ENCODE assay signal across 14 mouse cellular contexts in the genomic region with DNA sequence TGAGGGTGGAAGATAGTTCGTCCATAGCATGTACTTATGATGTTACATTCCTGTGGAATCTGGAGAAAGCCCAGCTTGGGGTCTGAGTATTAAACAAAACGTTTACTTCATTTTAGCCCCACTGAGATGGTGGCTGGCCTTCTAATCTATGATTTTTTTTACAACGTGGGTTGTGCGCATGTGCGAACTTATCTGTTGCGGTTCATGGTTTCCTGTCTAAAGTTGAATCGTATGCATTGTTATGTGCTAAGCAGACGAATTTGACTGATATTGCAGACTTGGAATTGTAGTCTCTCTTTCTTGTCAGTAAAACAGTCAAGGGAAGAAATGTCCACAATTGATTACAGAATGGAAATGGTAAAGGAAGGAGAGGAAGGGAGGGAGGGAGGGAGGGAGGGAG. TPM values are rescaled to one million over a fixed set of nuclear protein-coding genes. Genes with fewer than 3 reads are reported as not detected.
DNase-seq lines count a peak whose midpoint lies in the region; ATAC-seq and TF ChIP-seq lines count a peak whose summit lies in the region.
"Had no signal": no experiment of that assay in that cellular context is flagged by ENCODE, and none has a peak within 500 bp of the region (broad histone marks: within the 10 kb centered on the region; RNA-seq: fewer than 3 reads in every experiment).

No protein-coding gene starts in this region.

- no peak overlapping the region for H3K27ac ChIP-seq in midbrain, embryonic 11.5 days (ENCODE audit: low read depth, low read length)
- H3K27ac ChIP-seq in midbrain, postnatal 0 days (ENCODE audit: low read depth, low read length), result no peak overlapping the region
- H3K27ac ChIP-seq in liver, postnatal 0 days (ENCODE audit: low read depth), result peak overlapping the region; percentile 16; the same call in 1 of the 2 replicates
- H3K27ac ChIP-seq in hindbrain, embryonic 16.5 days (ENCODE audit: low read depth, low read length), result no peak overlapping the region
- H3K27ac ChIP-seq: left cerebral cortex, adult 2 months; limb, embryonic 15.5 days; macrophage had no signal

- H3K9ac ChIP-seq in midbrain, embryonic 11.5 days (ENCODE audit: low read length), result no peak overlapping the region
- no peak overlapping the region for H3K9ac ChIP-seq in midbrain, postnatal 0 days (replicated peaks; ENCODE audit: low read length, poor library complexity, severe bottlenecking)
- no peak overlapping the region for H3K9ac ChIP-seq in liver, postnatal 0 days (replicated peaks)
- H3K9ac ChIP-seq in hindbrain, embryonic 16.5 days (ENCODE audit: low read depth, low read length), result no peak overlapping the region
- H3K9ac ChIP-seq: forebrain, postnatal 0 days; limb, embryonic 15.5 days had no signal

- no peaks in the 10 kb centered on the region for H3K27me3 ChIP-seq in midbrain, embryonic 11.5 days (ENCODE audit: control insufficient read depth, insufficient read depth, low read length)
- no peaks in the 10 kb centered on the region for H3K27me3 ChIP-seq in midbrain, postnatal 0 days (ENCODE audit: insufficient read depth, low read length)
- H3K27me3 ChIP-seq in liver, postnatal 0 days (ENCODE audit: insufficient read depth, low read length), result no peaks in the 10 kb centered on the region
- no peaks in the 10 kb centered on the region for H3K27me3 ChIP-seq in hindbrain, embryonic 16.5 days (replicated peaks; ENCODE audit: control insufficient read depth, insufficient read depth, low read length)
- H3K27me3 ChIP-seq: limb, embryonic 15.5 days had no signal

- no peak overlapping the region for H3K4me3 ChIP-seq in midbrain, embryonic 11.5 days (ENCODE audit: low read depth, low read length)
- no peak overlapping the region for H3K4me3 ChIP-seq in midbrain, postnatal 0 days (ENCODE audit: low read depth, low read length)
- no peak overlapping the region for H3K4me3 ChIP-seq in liver, postnatal 0 days (ENCODE audit: low read depth, low read length)
- no peak overlapping the region for H3K4me3 ChIP-seq in hindbrain, embryonic 16.5 days (ENCODE audit: low read length)
- H3K4me3 ChIP-seq: left cerebral cortex, adult 2 months; limb, embryonic 15.5 days had no signal

- H3K36me3 ChIP-seq in midbrain, embryonic 11.5 days (ENCODE audit: control insufficient read depth, insufficient read depth, low read length), result no peaks in the 10 kb centered on the region
- peaks cover 20% of the 10 kb centered on the region for H3K36me3 ChIP-seq in midbrain, postnatal 0 days (ENCODE audit: insufficient read depth, low read length)
- no peaks in the 10 kb centered on the region for H3K36me3 ChIP-seq in liver, postnatal 0 days (replicated peaks; ENCODE audit: insufficient read depth, low read length)
- peaks cover 3% of the 10 kb centered on the region; the same call in 1 of the 2 replicates for H3K36me3 ChIP-seq in hindbrain, embryonic 16.5 days (ENCODE audit: control insufficient read depth, insufficient read depth, low read length)

- DNase-seq in midbrain, embryonic 11.5 days (ENCODE audit: low spot score, missing footprints), result peak; percentile 44
- no peak for DNase-seq in midbrain, postnatal 0 days (ENCODE audit: low spot score)
- DNase-seq in liver, postnatal 0 days, result no peak
- DNase-seq in thymus, postnatal 4 days, result peak; percentile 30
- DNase-seq in spleen, adult 12 weeks (ENCODE audit: low spot score), result no peak
- DNase-seq: cerebellum, adult 9-11 months; forebrain, postnatal 0 days; kidney, postnatal 10 days had no signal

- no peak overlapping the region for H3K4me2 ChIP-seq in midbrain, embryonic 11.5 days
- H3K4me2 ChIP-seq in midbrain, postnatal 0 days (ENCODE audit: low read depth, low read length, poor library complexity, severe bottlenecking), result no peak overlapping the region
- H3K4me2 ChIP-seq in liver, postnatal 0 days (ENCODE audit: low read depth, low read length), result 0 out of 2 replicates have a peak overlapping the region, but pooled peaks have one; percentile 13
- H3K4me2 ChIP-seq in hindbrain, embryonic 16.5 days (ENCODE audit: low read length), result no peak overlapping the region
- H3K4me2 ChIP-seq: limb, embryonic 15.5 days had no signal

- WGBS in midbrain, embryonic 11.5 days, result 87% methylated on average over 8 of the region's 8 CpGs
- 92% methylated on average over 8 of the region's 8 CpGs for WGBS in midbrain, postnatal 0 days
- 47% methylated on average over 8 of the region's 8 CpGs for WGBS in liver, postnatal 0 days (ENCODE audit: insufficient replicate concordance)
- WGBS in hindbrain, embryonic 16.5 days, result 87% methylated on average over 8 of the region's 8 CpGs

- H3K9me3 ChIP-seq in midbrain, embryonic 11.5 days (ENCODE audit: control insufficient read depth, low read length), result no peaks in the 10 kb centered on the region
- no peaks in the 10 kb centered on the region for H3K9me3 ChIP-seq in midbrain, postnatal 0 days (ENCODE audit: low read length)
- no peaks in the 10 kb centered on the region for H3K9me3 ChIP-seq in liver, postnatal 0 days (ENCODE audit: low read length)
- no peaks in the 10 kb centered on the region for H3K9me3 ChIP-seq in hindbrain, embryonic 16.5 days (ENCODE audit: control insufficient read depth, low read length)
- H3K9me3 ChIP-seq: limb, embryonic 15.5 days had no signal

- no peak for TF ChIP-seq CTCF in midbrain, postnatal 0 days (IDR thresholded peaks at IDR 0.05)
- TF ChIP-seq CTCF in liver, postnatal 0 days (IDR thresholded peaks at IDR 0.05; ENCODE audit: low read depth), result no peak

- no peak for ATAC-seq in midbrain, embryonic 11.5 days (ENCODE audit: low FRiP score)
- ATAC-seq in midbrain, postnatal 0 days (ENCODE audit: low FRiP score), result no peak
- peak; percentile 55 for ATAC-seq in common myeloid progenitor, adult 5-6 weeks (replicated peaks; ENCODE audit: low read depth, poor library complexity, severe bottlenecking)
- peak; percentile 57 for ATAC-seq in liver, postnatal 0 days
- no peak for ATAC-seq in hindbrain, embryonic 16.5 days
- no peak for ATAC-seq in frontal cortex, adult (ENCODE audit: low TSS enrichment)
- ATAC-seq: forebrain, postnatal 0 days had no signal

- no peaks in the 10 kb centered on the region for H3K4me1 ChIP-seq in midbrain, embryonic 11.5 days (ENCODE audit: control insufficient read depth, insufficient read depth, low read length)
- no peaks in the 10 kb centered on the region for H3K4me1 ChIP-seq in midbrain, postnatal 0 days (ENCODE audit: insufficient read depth, low read length)
- H3K4me1 ChIP-seq in liver, postnatal 0 days (ENCODE audit: insufficient read depth), result peaks cover 2% of the 10 kb centered on the region; the same call in 1 of the 2 replicates
- H3K4me1 ChIP-seq in hindbrain, embryonic 16.5 days (ENCODE audit: control insufficient read depth, insufficient read depth, low read depth, low read length), result no peaks in the 10 kb centered on the region
- H3K4me1 ChIP-seq: limb, embryonic 15.5 days had no signal

- TF ChIP-seq EP300 in liver, postnatal 0 days (IDR thresholded peaks at IDR 0.05; ENCODE audit: low read depth), result peak; percentile 34; the same call in 1 of the 2 replicates

RNA-seq across cellular contexts. Expression of gene Gfpt2, which starts 17.9 kb away (rescaled TPM):
- polyA plus RNA-seq in midbrain, embryonic 11.5 days (2014; fragmentation: Nextera tagmentation; extraction: Ambion mirVana), result 8.7 and 9.9 TPM in 2 replicates
- 3.1 and 6.0 TPM in 2 replicates for total RNA-seq in midbrain, postnatal 0 days (2014; rRNA removed)
- 3.9 and 4.3 TPM in 2 replicates for polyA plus RNA-seq in midbrain, postnatal 0 days (2015; fragmentation: Nextera tagmentation; extraction: Ambion mirVana)
- total RNA-seq in common myeloid progenitor, adult 5-6 weeks (2017), result 0.97 and 2.5 TPM in 2 replicates
- polyA plus RNA-seq in liver, postnatal 0 days (2015; fragmentation: Nextera tagmentation; extraction: Ambion mirVana), result 0.65 and 0.81 TPM in 2 replicates
- 6.3 and 7.2 TPM in 2 replicates for polyA plus RNA-seq in hindbrain, embryonic 16.5 days (2015; fragmentation: Nextera tagmentation; extraction: Ambion mirVana)
- polyA plus RNA-seq: macrophage had no signal

RNA-seq across cellular contexts. Expression of gene Mapk9, which starts 34.7 kb away (rescaled TPM):
- 41.2 and 44.1 TPM in 2 replicates for polyA plus RNA-seq in midbrain, embryonic 11.5 days (2014; fragmentation: Nextera tagmentation; extraction: Ambion mirVana)
- total RNA-seq in midbrain, postnatal 0 days (2014; rRNA removed), result 128 and 157 TPM in 2 replicates
- 70.4 and 72.1 TPM in 2 replicates for polyA plus RNA-seq in midbrain, postnatal 0 days (2015; fragmentation: Nextera tagmentation; extraction: Ambion mirVana)
- total RNA-seq in common myeloid progenitor, adult 5-6 weeks (2017), result 51.6 and 60.3 TPM in 2 replicates
- 20.9 and 22.3 TPM in 2 replicates for polyA plus RNA-seq in liver, postnatal 0 days (2015; fragmentation: Nextera tagmentation; extraction: Ambion mirVana)
- polyA plus RNA-seq in hindbrain, embryonic 16.5 days (2015; fragmentation: Nextera tagmentation; extraction: Ambion mirVana), result 69.0 and 69.9 TPM in 2 replicates

Comparison
In these comparisons a context has a peak if more than half of its experiments do, and no peak if none do; other contexts are left out.
1. DNase-seq: peak in midbrain, embryonic 11.5 days (single experiment) and thymus, postnatal 4 days (single experiment); none in midbrain, postnatal 0 days (single experiment), liver, postnatal 0 days (single experiment) and spleen, adult 12 weeks (single experiment).
2. ATAC-seq: peak in common myeloid progenitor, adult 5-6 weeks (single experiment) and liver, postnatal 0 days (single experiment); none in midbrain, embryonic 11.5 days (single experiment), midbrain, postnatal 0 days (single experiment), hindbrain, embryonic 16.5 days (single experiment) and frontal cortex, adult (single experiment).